Mouse (Mus musculus) layer of hippocampus, adult 9-11 months (tissue): ENCODE measurements around the gene Prps1l1.

Experiments used
- DNase-seq: peaks from one replicate; pipeline ENCODE4 v3.0.0; 2022

Gene Prps1l1

DNA sequence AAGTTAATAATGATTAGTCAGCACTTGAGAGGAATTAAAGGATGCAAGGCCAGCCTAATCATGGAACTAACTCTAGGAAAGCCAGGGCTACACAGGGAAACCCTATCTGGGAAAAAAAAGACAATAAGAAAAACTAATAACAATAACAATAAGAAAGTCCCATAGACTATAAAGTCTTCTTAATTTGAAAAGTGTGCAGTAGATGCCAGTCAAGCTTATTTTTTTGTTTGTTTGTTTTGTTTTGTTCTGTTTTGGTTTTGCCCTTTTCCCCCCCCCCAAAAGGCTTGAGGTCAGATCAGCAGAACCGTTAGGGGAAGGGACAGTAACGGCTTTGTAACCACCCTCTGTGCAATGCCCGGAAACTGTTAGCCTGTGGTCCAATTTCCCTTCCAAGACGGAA lies at the start of gene Prps1l1:
Gene Prps1l1, plus strand, starts transcription at position 301 of the 400 bp plus-strand sequence.
- DNase-seq: no peak

DNA sequence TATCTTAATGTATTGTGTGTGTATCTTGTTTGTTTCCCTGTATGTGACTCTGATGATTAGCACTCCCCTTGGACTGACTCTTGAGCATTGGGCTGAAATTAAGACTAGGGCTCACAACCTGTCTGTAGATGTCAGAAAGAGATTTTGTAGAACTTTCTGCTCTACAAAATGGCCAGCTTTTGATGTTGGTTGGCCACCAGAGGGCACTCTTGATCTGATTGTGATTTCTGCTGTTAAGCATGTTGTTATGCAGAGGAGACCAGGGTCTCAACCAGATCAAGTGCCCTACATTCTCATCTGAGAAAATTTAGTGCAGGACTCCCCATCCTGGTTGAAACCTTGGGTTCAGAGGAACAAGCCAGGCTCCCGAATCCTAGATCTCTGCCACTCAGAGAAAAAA lies 46.6 kb upstream of the Prps1l1 start:
- no peak for DNase-seq

DNA sequence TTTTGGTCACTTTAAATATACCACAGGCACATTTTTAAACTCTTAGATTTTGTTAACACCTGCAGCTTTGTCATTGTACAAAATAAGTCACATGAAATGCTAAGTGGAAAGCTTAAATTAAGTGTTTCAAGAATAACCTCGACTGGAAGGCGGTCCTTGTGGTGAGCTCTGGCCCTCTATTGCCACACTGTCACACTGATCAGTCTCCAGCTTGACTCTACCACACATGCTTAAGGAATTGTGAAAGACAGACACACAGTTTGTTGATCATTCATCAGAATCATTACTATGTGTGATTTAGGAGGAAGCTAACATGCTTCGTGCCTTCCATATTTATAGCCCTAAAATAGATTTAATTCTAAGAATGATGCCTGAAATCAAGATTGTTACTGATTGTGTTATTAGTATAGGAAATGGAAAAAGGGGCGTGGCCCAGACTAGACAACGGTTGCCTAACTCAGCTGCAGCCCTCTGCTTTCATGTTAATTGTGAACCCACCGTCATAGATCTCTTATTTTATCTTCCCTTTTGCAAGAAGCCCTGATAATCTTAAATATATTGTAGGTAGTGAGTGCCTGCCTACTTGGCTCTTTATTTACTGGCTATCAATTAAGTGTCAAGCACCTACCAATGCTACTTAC lies 35.4 kb upstream of the Prps1l1 start:
- no peak for DNase-seq

DNA sequence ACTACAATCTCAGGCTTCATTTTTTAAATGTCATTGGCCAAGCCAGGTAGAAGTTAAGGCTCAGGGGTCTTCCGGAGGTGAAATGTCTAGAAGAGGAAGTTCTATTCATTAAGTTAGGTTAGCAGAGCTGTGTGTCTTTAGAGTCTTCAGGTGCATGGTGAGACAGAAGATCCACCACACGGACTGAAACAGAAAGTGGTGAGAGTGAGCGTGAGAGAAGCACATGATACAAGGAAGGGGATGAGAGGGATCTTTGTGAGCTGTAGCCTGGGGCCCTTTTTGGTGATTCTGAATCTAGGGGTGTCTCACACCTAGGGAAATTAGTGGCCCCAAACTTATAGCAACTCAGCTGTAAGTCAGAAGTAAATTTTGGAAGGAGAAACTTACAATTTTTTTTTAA lies 8.6 kb upstream of the Prps1l1 start:
- DNase-seq: no peak

DNA sequence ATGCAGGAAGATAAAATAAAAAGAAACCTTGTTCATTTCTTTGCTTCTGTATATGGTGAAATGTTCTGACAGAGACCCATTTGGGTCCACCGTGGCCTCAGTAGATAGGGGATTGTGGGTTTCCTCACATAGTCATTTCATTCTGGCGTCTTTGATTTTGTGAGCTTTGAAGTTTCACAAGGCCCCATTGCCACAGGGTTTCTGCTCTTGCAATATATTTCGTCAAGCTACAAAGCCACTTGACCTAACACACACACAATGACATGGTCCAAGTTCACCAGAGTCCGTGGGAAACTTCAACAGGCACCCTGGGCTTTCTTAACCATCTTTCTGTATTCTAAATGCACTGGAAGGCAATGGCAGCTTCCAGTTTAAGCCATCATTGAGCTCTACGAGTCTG lies 1.3 kb downstream of the Prps1l1 start:
- DNase-seq: no peak

DNA sequence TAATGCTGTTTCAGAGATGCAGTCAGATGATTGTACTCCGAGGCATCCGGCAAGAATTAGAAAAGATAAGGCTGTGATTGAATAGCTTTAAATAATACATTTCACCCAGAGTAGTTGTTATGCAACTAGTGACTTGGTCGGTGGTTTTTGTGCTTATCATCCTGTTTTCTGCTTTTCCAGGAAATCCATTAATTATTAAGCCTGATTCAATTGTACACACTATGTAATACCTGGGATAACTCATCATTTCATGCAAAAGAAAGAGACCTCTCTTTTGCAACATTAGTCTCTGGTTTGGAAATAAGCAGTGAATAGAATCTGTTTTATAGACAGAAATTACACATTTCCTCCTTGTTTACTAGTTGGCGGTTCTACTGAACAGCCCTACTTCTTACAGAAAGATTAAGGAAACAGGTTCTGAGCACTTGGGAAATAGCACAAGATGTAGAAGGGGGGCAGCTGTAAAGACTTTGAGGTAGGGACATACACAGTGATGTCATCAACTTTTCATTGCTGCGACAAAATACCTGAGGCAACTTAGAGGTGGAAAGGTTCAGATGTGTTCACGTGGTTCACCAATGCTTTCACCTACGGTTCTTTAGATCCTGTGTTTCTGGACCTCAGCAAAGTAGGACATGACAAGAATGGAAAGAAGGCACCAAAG lies 5.1 kb downstream of the Prps1l1 start:
- DNase-seq: no peak

DNA sequence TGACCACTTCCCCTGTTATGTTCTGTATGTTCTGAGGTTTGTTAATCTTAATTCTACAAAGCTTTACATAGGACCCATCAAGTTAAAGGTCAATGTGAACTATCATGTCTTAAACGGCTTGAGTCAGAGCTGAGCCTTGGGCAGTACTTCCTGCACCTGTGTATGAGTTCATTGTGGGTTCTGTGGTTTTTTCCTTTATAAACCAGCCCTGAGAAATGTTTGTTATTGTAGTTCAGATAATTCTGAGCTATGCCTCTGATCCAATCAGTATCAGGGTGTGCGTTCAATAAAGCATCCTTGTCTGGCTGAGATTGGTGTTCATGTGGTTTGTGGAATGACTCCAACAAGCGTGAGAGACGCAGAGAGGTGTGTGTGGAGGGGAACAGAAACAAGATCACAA lies 5.8 kb downstream of the Prps1l1 start:
- no peak for DNase-seq

DNA sequence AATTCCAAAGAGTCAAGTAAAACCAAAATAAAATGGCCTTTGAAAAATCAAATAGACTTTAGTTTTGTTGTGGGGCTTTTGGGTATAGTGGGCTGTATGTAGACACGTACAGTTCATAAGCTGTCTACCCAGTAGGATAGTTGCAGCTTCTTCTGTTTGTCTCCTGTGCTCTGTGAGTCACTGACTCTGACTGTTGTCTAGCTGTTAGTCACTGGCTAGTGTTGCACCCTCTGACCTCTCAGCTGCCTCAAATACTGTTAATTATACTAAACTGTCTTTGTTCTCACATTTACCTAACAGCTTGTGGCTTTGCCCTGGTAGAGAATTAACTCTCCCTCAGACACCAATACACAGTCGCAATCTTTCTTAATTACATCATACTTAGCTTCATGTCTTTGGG lies 7.3 kb downstream of the Prps1l1 start:
- DNase-seq: no peak

DNA sequence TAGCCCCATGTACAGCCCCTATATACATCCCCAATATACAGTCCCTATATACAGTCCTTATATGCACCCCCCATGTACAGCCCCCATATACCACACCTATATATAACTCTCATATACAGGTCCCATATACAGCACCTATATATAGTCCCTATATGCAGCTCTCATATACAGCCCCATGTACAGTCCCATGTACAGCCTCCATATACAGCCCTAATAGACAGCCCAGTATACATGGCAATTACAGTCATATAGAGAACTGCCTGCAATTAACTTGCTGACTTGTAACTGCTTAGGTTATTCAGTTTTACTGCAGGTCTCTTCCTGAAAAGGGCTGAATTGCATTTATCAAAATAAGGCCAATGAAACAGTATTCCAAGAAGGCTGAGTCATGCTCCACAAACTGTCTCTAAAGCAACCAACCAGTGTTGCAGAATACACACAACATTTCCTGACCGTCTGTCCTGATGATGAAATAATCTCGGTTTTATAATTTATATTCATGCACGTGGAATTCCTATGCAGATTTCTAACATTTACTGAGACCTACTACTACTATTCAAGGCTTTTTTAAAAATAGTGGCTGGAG lies 13.1 kb downstream of the Prps1l1 start:
- DNase-seq: peak; percentile 34

DNA sequence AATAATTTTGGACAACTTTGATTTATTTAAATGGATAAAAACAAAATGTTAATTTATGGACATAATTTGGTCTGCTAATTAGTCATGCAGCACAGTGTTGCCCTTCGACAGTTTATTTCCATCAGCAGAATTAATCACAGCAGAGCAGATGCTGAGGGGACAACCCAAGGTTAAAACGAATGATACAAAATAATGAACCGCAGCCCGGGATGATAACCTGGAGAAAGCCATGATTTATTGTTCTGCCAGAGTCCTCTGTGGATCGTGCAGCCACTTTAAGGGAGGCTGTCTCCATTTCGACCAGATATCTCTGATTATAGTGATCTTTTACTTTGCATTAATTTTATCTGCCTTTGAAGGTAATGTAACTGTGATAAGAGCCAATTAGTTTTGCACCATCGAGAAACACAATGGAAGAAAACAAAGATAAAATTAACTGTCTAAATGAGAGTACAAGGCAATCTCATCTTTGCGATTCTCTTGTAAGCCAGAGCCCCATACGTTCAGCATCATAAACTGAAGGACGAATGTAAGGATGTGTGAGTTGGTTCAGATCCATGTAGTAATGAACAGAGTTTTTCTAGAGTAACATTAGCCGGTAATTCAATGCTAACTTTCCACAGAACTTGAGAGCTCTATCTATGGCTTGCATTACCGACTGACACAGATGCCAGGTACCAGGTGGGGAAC lies 14.4 kb downstream of the Prps1l1 start:
- DNase-seq: no peak

DNA sequence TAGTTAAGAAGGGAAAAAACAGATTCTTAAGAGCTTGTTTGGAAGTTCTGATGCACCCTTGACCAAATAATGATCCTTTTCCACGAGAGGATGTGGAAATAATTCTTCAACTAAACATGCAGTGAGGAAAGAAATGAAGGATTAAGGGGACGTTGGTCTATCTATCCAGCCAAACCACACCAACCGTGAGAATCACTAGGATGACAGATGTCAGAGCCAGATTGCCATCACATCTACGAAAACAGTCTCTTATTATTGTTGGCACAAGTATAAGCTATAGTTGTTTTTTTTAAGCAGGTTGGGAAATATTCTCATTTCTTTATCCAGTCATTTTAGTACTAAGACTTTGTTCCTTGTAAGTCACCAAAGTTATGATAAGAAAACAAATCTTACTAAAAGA lies 15.8 kb downstream of the Prps1l1 start:
- DNase-seq: no peak

DNA sequence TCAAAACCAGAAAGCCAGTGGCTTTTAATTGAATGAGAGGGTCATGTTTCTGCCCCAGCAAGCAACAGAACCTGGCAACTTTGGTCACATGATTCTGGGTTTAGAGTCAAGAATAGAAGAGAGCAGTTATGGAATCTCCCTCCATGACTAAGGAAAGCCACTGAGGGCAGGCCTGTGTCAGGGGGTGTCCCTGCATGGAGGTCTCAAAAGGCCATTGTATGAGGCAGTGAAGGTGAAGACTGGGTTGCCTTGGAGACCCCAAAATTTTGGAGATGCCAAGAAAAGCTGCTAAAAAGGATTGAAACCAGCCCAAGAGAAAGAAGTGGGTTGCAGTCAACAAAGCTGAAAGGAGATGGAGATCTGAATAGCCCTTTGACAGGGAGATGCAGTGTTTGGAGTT lies 21.2 kb downstream of the Prps1l1 start:
- DNase-seq: no peak

DNA sequence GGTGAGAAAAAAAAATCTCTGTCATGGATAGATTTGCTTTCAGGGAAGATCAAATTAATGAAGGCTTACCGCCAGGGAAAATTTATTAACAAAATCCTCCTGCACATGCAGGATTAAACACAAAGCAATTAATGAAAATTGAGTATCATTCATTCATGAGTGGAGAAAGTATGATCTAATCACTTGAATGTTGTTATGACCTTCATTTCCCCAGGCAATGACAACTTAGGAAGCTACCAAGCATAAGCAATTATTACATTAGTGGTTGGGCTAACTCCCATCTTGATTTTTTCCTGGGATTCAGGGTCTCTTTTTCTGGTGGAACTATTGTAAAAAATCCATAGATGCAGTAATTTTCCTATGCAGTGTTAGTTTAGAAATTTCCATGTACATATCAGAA lies 23.3 kb downstream of the Prps1l1 start:
- DNase-seq: no peak

DNA sequence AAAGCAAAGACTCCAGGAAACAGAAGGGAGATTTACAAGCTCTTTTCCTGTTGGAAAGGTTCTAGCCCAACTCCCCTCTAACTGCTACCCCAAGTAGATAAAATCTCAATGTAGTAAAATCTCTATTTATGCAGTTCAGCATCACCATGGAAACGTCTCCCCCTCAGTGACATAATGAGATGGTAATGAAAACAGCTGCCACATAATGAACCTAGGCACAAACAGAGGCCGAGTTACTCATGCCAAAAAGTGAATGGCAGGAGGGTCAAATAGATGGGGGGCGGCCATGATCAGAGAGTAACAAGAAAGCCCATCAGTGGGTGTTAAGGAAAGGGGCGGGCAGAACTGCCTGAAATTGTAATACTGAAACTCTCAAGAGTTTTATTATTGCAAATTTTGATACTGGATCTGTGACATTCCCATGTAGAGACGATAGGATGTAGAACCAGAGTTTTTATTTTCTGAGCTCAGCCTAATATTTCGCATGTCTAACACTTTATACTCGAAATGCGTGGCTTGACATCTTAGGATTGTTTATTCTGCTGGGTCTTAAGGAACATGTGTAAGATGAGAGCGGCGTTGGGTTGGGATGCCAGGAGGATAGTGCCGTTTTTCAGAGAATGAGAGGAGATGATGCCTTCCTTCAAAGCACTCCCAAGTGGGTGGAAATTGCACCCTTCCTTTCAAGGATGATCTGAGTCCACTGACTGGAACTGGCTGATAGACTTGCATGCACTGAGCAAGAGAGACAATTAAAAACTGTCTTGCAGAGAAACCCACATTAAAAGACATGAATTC lies 24.0 kb downstream of the Prps1l1 start:
- peak; percentile 60 for DNase-seq

DNA sequence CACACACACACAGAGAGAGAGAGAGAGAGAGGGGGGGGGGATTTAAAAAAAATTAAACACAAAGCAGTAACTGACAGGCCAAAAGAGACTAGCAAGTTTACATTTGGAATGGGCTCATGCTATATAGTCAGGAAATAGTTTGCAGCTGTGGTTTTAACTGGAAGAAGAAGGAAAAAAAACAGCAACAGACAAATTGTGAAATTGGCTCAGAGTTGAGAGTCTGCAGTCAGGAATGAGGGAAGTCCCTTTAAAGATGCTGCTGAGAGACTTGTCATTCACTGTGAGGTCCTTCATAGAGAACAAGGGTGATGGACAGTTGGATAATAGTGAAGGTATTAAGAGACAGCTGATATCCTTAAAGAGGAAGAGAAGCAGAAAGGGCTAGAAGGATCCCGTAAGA lies 26.9 kb downstream of the Prps1l1 start:
- no peak for DNase-seq

DNA sequence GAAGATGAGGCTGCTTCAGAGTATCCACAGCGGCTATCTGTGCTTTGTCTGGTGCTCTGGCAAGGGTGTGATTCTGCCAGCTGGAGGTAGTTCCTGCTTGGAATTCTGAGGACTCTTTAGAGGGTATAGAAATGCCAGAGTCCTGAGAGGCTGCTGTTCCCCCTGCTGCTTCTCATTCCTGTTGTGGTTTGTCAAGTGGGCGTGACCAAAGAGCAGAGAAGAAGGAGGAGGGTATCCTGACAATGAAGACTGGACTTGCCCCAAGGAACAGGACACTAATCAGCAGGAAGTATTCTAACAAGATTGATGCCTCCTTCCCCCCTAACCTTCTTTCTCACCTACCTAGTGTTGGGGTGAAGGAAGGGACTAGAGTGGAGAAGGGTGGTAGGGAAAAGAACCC lies 29.4 kb downstream of the Prps1l1 start:
- no peak for DNase-seq

DNA sequence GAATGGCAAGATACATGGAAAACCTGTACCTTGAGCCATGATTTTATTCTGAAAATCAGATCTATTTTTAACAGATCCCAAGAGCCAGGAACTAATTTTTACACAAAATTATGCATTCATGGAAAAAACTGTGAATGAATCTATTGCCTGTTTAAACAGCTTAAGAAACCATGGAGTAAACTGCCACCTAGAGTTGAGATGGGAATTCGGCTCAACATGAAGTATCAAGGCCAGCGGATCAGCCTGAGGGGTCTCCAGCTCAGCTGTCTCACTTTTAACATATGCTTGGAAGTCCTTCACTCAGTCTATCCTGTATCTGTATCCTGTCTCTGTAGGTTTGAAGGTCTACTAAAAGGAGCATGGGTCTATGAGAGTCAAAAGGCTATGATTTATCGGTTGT lies 31.5 kb downstream of the Prps1l1 start:
- DNase-seq: no peak

DNA sequence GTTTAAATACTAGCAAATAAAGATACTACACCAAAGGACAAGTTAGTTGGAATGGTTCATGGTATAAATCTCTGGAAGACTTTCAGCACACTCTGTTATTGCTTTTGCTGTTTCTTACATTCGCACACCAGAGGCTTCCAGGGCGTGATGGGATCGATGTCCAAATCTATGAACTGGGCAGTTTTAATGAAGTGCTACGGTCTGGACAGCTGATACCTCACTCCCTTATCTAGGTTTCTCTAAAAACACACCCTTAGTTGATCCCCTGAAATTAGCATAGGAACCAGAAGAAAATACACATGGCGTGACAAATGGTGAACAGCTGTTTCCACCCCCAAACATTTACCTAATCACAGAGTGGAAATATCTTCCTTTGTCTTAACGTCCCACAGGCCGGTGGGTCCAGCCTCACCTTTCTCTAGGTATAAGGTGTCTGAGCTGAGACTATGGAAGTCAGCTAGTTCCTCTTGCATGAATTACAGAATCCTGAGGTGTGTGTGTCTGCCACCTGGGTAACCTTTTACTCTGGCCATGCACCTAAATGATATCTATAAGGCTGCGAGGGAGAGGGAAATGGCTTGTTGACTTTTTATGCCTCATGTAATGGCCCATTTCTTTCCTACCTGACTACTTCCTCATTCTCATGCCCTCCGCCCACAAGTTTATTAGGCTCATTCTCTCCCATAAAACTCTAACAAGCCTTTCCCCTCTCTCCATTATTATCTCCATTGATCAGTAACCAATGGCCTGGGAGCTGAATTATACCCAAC lies 32.1 kb downstream of the Prps1l1 start:
- no peak for DNase-seq

DNA sequence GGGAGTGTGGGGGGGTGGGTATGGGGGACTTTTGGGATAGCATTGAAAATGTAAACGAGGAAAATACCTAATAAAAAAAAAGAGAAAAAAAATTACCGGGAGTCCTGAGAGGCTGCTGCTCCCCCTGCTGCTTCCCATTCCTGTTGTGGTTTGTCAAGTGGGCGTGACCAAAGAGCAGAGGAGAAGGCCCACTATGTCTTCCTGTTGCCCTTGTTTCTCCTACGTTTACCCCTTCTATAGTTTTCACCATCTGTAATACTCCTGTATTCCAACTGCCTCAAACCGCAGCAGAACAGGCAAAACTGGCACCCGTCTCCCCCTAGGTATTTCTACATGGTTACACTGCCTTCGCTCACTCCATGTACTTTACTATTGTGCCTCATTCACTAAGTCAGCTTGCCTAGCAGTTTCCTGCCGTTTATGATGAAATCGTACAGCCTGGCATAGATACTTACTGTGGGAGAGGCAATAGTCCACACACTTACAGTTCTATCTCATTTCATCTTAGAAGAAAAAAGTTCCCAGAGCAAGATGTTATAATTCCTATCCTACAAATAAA lies 34.2 kb downstream of the Prps1l1 start:
- no peak for DNase-seq

DNA sequence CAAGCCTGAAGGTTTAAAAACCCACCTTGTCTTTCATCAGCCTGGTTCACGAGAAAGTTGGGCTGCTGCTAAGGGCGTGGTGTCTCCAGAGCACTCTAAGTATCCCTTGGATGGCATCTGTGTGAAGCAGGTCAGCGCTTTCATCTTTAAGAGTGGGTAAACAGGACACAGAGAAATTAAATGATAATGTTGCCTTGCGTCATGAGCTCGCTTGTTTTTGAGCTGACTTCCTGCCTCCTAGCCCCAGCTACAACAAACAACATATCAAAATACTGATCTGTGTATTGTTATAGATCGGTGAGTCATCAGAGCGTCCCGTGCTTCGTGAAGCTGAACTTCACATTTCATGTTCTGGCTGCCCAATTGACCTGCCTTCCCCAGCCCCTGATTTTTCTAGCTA lies 36.7 kb downstream of the Prps1l1 start:
- DNase-seq: no peak

DNA sequence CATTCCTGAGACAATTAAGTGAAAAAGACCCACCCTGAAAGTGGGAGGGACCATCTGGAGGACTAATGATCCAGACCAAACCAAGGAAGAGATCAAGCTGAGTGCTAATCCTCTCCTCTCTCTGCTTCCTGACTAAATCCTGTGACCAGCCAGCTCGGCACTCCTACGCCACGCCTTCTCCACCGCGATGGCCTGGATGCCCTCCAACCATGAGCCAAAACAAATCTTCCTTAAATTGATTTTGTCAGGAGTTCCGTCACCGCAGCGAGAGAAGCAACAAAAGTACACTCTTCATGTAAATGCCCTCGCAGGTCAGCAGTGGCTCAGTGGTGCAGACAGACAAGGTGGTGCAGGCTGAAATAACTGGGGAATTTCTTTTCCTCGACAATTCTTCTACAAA lies 37.5 kb downstream of the Prps1l1 start:
- no peak for DNase-seq

DNA sequence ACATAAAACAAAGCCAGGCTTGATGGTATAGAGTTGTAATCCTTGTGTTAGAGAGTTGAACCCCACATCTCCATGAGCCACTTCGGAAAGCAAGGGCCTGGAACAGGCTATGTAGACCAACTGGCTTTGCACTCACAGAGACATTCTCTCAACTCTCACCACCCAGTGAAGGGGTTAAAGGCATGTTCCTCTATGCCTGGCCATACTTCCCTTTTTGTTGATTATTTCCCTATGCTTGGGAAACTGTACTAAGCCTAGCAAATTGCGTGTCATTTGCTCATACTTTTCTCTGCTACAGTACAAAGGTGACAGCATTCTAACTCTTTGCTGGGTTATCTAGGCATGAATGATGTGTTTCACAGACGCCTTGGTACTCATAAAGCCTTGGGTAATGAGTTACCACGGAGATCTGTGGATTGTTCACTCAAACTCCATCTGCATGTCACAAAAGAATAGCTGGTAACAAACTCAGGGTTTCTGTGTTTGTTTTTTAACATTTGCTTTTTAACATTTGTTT lies 41.4 kb downstream of the Prps1l1 start:
- DNase-seq: no peak
